Mouse (Mus musculus) lung, adult 2 months (tissue): ENCODE data around the gene B230217C12Rik.

ENCODE experiments used
- CTCF ChIP-seq: fragments of 200-500 bp; IDR thresholded peaks from 2 replicates; pipeline ENCODE4 v1.5.1; 2011; ENCODE audit warnings: mild to moderate bottlenecking, low read length, control low read depth; ENCODE audit not compliant: insufficient read depth
- POLR2A ChIP-seq: fragments of 200-500 bp; IDR thresholded peaks from 2 replicates; pipeline ENCODE4 v1.6.1; 2011; ENCODE audit warnings: low read depth, mild to moderate bottlenecking, control low read depth, low read length, borderline replicate concordance; ENCODE audit errors: extremely low read depth

DNA sequence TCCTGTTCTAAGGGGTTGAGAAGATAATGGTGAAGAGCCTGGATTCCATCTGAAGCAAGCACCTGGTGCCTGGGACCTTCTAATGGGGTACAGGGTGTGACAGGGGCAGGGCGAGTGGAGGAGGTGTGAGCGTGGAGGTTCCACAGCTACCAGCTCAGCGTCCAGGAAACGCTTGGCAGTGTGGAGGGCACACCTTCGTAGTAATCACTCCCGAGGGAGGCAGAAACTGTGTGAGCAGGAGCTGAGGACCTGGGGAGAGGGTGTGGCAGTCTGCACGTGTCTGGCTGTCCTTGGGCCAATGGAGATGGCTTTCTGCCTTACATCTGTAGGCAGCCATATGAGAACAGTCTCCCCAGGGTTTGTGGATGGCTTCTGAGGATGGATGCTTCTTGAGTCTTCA lies 27.5 kb upstream of the B230217C12Rik start:
- TF ChIP-seq CTCF (no peak), POLR2A (no peak)
